ENCODE assay signal across 8 mouse cellular contexts in genomic region chr8:122575286-122575685, GRCm38 (mm10). TPM values are rescaled to one million over a fixed set of nuclear protein-coding genes. Genes with fewer than 3 reads are reported as not detected.
DNase-seq lines count a peak whose midpoint lies in the region; ATAC-seq and TF ChIP-seq lines count a peak whose summit lies in the region.

No protein-coding gene starts in this region.

- DNase-seq in gastrocnemius, adult 2 months = no peak
- no peak for DNase-seq in gastrocnemius, postnatal 36 days
- DNase-seq in T-cell, adult 2 months (ENCODE audit: low spot score) = no peak
- no peak for DNase-seq in adrenal gland, postnatal 14 days
- no peak for DNase-seq in lung, postnatal 36 days

- intact Hi-C loops in gastrocnemius, adult 2 months (cut with DNase I) = no loop called here
- intact Hi-C loops in gastrocnemius, postnatal 36 days (cut with DNase I) = no loop called here

- peak overlapping the region; percentile 48 for H3K27ac ChIP-seq in gastrocnemius, adult 2 months
- H3K27ac ChIP-seq in heart, embryonic 16.5 days (ENCODE audit: low read length) = peak overlapping the region; percentile 38
- H3K27ac ChIP-seq in liver, embryonic 16.5 days (ENCODE audit: low read length) = peak overlapping the region; percentile 76

- peak overlapping the region; percentile 84 for H3K4me2 ChIP-seq in heart, embryonic 16.5 days (ENCODE audit: low read depth, low read length)
- H3K4me2 ChIP-seq in liver, embryonic 16.5 days (ENCODE audit: low read depth, low read length) = peak overlapping the region; percentile 77

- peak overlapping the region; percentile 95 for H3K4me3 ChIP-seq in gastrocnemius, adult 2 months
- peak overlapping the region; percentile 96 for H3K4me3 ChIP-seq in E14TG2a.4 (replicated peaks; ENCODE audit: low read length)
- H3K4me3 ChIP-seq in heart, embryonic 16.5 days (ENCODE audit: low read length) = peak overlapping the region; percentile 72
- H3K4me3 ChIP-seq in liver, embryonic 16.5 days (ENCODE audit: low read depth, low read length) = peak overlapping the region; percentile 68

- peaks cover 93% of the 10 kb centered on the region for H3K4me1 ChIP-seq in E14TG2a.4 (replicated peaks; ENCODE audit: low read depth, low read length)
- H3K4me1 ChIP-seq in heart, embryonic 16.5 days (ENCODE audit: control insufficient read depth, insufficient read depth, low read length) = peaks cover 29% of the 10 kb centered on the region
- H3K4me1 ChIP-seq in liver, embryonic 16.5 days (ENCODE audit: control insufficient read depth, low read depth, low read length) = peaks cover 55% of the 10 kb centered on the region

- no peaks in the 10 kb centered on the region for H3K9me3 ChIP-seq in E14TG2a.4 (ENCODE audit: low read length)
- H3K9me3 ChIP-seq in heart, embryonic 16.5 days (replicated peaks; ENCODE audit: control insufficient read depth, low read length) = no peaks in the 10 kb centered on the region
- no peaks in the 10 kb centered on the region for H3K9me3 ChIP-seq in liver, embryonic 16.5 days (replicated peaks; ENCODE audit: control insufficient read depth, low read length)

- 0 out of 2 replicates have a peak overlapping the region, but pooled peaks have one; percentile 1 for H3K9ac ChIP-seq in heart, embryonic 16.5 days (ENCODE audit: low read length)
- peak overlapping the region; percentile 70 for H3K9ac ChIP-seq in liver, embryonic 16.5 days (ENCODE audit: low read depth, low read length)

- TF ChIP-seq CTCF in gastrocnemius, adult 2 months (IDR thresholded peaks at IDR 0.05) = no peak
- TF ChIP-seq CTCF in E14TG2a.4 (conservative IDR thresholded peaks at IDR 0.05; ENCODE audit: low read length) = no peak

- no peak for ATAC-seq in heart, embryonic 16.5 days (replicated peaks; ENCODE audit: extremely low read depth, insufficient read depth, low FRiP score)
- no peak for ATAC-seq in liver, embryonic 16.5 days (ENCODE audit: low read depth)

- peaks cover 54% of the 10 kb centered on the region for H3K36me3 ChIP-seq in E14TG2a.4 (ENCODE audit: insufficient read depth, low read length)
- peaks cover 23% of the 10 kb centered on the region for H3K36me3 ChIP-seq in heart, embryonic 16.5 days (ENCODE audit: control insufficient read depth, insufficient read depth)
- peaks cover 25% of the 10 kb centered on the region for H3K36me3 ChIP-seq in liver, embryonic 16.5 days (ENCODE audit: control insufficient read depth, insufficient read depth)

- H3K27me3 ChIP-seq in E14TG2a.4 (ENCODE audit: insufficient read depth, low read length) = no peaks in the 10 kb centered on the region
- H3K27me3 ChIP-seq in heart, embryonic 16.5 days (ENCODE audit: control insufficient read depth, insufficient read depth, low read length) = no peaks in the 10 kb centered on the region
- no peaks in the 10 kb centered on the region for H3K27me3 ChIP-seq in liver, embryonic 16.5 days (ENCODE audit: control insufficient read depth, insufficient read depth, low read depth, low read length)

- 61% methylated on average over 8 of the region's 8 CpGs for WGBS in heart, embryonic 16.5 days
- 17% methylated on average over 8 of the region's 8 CpGs for WGBS in liver, embryonic 16.5 days (ENCODE audit: insufficient replicate concordance)

RNA-seq across cellular contexts. Expression of gene Aprt, which starts 1.4 kb away (rescaled TPM):
- total RNA-seq in gastrocnemius, adult 2 months (2021) = 10 to 100 TPM; 40.5 to 44.8 TPM
- 10 to 100 TPM; 35.4 to 45.3 TPM for total RNA-seq in gastrocnemius, postnatal 36 days (2021)
- polyA plus RNA-seq in heart, embryonic 16.5 days (2015; fragmentation: Nextera tagmentation; extraction: Ambion mirVana) = 159 and 204 TPM in 2 replicates
- 196 and 204 TPM in 2 replicates for polyA plus RNA-seq in liver, embryonic 16.5 days (2015; fragmentation: Nextera tagmentation; extraction: Ambion mirVana)
- total RNA-seq in adrenal gland, postnatal 14 days (2021) = 71.3 and 74.9 TPM in 2 replicates

RNA-seq across cellular contexts. Expression of gene Cdt1, which starts 7.5 kb away (rescaled TPM):
- total RNA-seq in gastrocnemius, adult 2 months (2021) = 1 to 10 TPM in 1 of 2 experiments, under 1 TPM in 1; 0.78 to 1.5 TPM
- 1 to 10 TPM in 1 of 2 experiments, under 1 TPM in 1; 0.76 to 1.2 TPM for total RNA-seq in gastrocnemius, postnatal 36 days (2021)
- 27.9 and 29.0 TPM in 2 replicates for polyA plus RNA-seq in heart, embryonic 16.5 days (2015; fragmentation: Nextera tagmentation; extraction: Ambion mirVana)
- 34.7 and 41.1 TPM in 2 replicates for polyA plus RNA-seq in liver, embryonic 16.5 days (2015; fragmentation: Nextera tagmentation; extraction: Ambion mirVana)
- 15.5 and 15.8 TPM in 2 replicates for total RNA-seq in adrenal gland, postnatal 14 days (2021)

RNA-seq across cellular contexts. Expression of gene Piezo1, which starts 24.2 kb away (rescaled TPM):
- 10 to 100 TPM; 11.3 to 25.5 TPM for total RNA-seq in gastrocnemius, adult 2 months (2021)
- 10 to 100 TPM; 14.3 to 15.9 TPM for total RNA-seq in gastrocnemius, postnatal 36 days (2021)
- polyA plus RNA-seq in heart, embryonic 16.5 days (2015; fragmentation: Nextera tagmentation; extraction: Ambion mirVana) = 13.5 and 15.3 TPM in 2 replicates
- polyA plus RNA-seq in liver, embryonic 16.5 days (2015; fragmentation: Nextera tagmentation; extraction: Ambion mirVana) = 11.3 and 15.5 TPM in 2 replicates
- 23.2 and 29.9 TPM in 2 replicates for total RNA-seq in adrenal gland, postnatal 14 days (2021)

RNA-seq across cellular contexts. Expression of gene Galns, which starts 36.0 kb away (rescaled TPM):
- 1 to 10 TPM; 1.0 to 1.1 TPM for total RNA-seq in gastrocnemius, adult 2 months (2021)
- 1 to 10 TPM; 1.3 to 1.6 TPM for total RNA-seq in gastrocnemius, postnatal 36 days (2021)
- 10.0 and 10.4 TPM in 2 replicates for polyA plus RNA-seq in heart, embryonic 16.5 days (2015; fragmentation: Nextera tagmentation; extraction: Ambion mirVana)
- 8.1 and 8.6 TPM in 2 replicates for polyA plus RNA-seq in liver, embryonic 16.5 days (2015; fragmentation: Nextera tagmentation; extraction: Ambion mirVana)
- total RNA-seq in adrenal gland, postnatal 14 days (2021) = 5.4 and 7.5 TPM in 2 replicates

RNA-seq across cellular contexts. Expression of gene Trappc2l, which starts 36.2 kb away (rescaled TPM):
- total RNA-seq in gastrocnemius, adult 2 months (2021) = 10 to 100 TPM; 39.3 to 45.5 TPM
- 10 to 100 TPM; 38.2 to 40.6 TPM for total RNA-seq in gastrocnemius, postnatal 36 days (2021)
- polyA plus RNA-seq in heart, embryonic 16.5 days (2015; fragmentation: Nextera tagmentation; extraction: Ambion mirVana) = 58.2 and 60.1 TPM in 2 replicates
- polyA plus RNA-seq in liver, embryonic 16.5 days (2015; fragmentation: Nextera tagmentation; extraction: Ambion mirVana) = 21.5 and 22.8 TPM in 2 replicates
- 47.6 and 52.6 TPM in 2 replicates for total RNA-seq in adrenal gland, postnatal 14 days (2021)
